Mouse (Mus musculus) kidney, postnatal 0 days (tissue): ENCODE results near the gene Nps. TPM values are rescaled to one million over a fixed set of nuclear protein-coding genes. Genes with fewer than 3 reads are reported as not detected.

ENCODE experiments used
- ATAC-seq: fragments of 200-750 bp; cut with Nextera tagmentation; replicated peaks from 2 replicates; pipeline ENCODE4 v1.8.0; 2017; ENCODE audit warnings: low read depth, moderate number of reproducible peaks, moderate TSS enrichment, moderate library complexity; ENCODE audit not compliant: low FRiP score
- DNase-seq: peaks from one replicate; pipeline ENCODE4 v3.0.0-alpha.2; 2016; ENCODE audit warnings: low spot score
- H3K27ac ChIP-seq: fragments of 300-500 bp; sonication (generic); 2 replicates; pipeline ENCODE4 v1.5.1; 2014; ENCODE audit warnings: mild to moderate bottlenecking
- H3K27me3 ChIP-seq: fragments of 300-500 bp; sonication (generic); 2 replicates; pipeline ENCODE4 v1.6.1; 2014; ENCODE audit warnings: low read length, mixed read lengths; ENCODE audit not compliant: insufficient read depth
- H3K36me3 ChIP-seq: fragments of 300-500 bp; sonication (generic); 2 replicates; pipeline ENCODE4 v1.6.1; 2014; ENCODE audit warnings: low read length, mixed read lengths; ENCODE audit not compliant: insufficient read depth
- H3K4me1 ChIP-seq: fragments of 300-500 bp; sonication (generic); replicated peaks from 2 replicates; pipeline ENCODE4 v1.6.1; 2014; ENCODE audit warnings: antibody characterized with exemption, low read length, mixed read lengths; ENCODE audit not compliant: insufficient read depth
- H3K4me2 ChIP-seq: fragments of 300-500 bp; sonication (generic); 2 replicates; pipeline ENCODE4 v1.6.1; 2014; ENCODE audit warnings: mild to moderate bottlenecking, low read length, moderate library complexity, mixed read lengths
- H3K4me3 ChIP-seq: fragments of 300-500 bp; sonication (generic); replicated peaks from 2 replicates; pipeline ENCODE4 v1.5.1; 2014; ENCODE audit warnings: low read depth, low read length
- H3K9ac ChIP-seq: fragments of 300-500 bp; sonication (generic); 2 replicates; pipeline ENCODE4 v1.6.1; 2014; ENCODE audit warnings: low read depth, low read length
- H3K9me3 ChIP-seq: fragments of 300-500 bp; sonication (generic); replicated peaks from 2 replicates; pipeline ENCODE4 v1.6.1; 2016; ENCODE audit warnings: low read length, inconsistent platforms, mixed read lengths
- CTCF ChIP-seq: IDR thresholded peaks from 2 replicates; pipeline ENCODE4 v1.5.1; 2016; ENCODE audit warnings: antibody characterized with exemption, low read depth, mild to moderate bottlenecking, moderate library complexity
- whole genome bisulfite sequencing: fragments of 180-500 bp; shearing (Covaris S2); extraction: QIAGEN DNeasy Blood & Tissue Kit; methylation state at CpG from one replicate; pipeline ENCODE4 v1.1.7; 2014; 5-methylcytosine and 5-hydroxymethylcytosine counted together
- polyA plus RNA-seq: library from polyadenylated mRNA; unstranded; fragments of >200 nt; fragmentation: Nextera tagmentation; extraction: Ambion mirVana; gene quantifications from 2 replicates; pipeline ENCODE4 v1.2.1, GENCODE M21; 2015

Gene Nps
- polyA plus RNA-seq, 1 experiment from 2014 or later = 0.18 TPM

- no peak for DNase-seq
- no peak for TF ChIP-seq CTCF
- Histone ChIP-seq H3K27me3 (no peaks in the 10 kb centered on the region), H3K4me2 (no peak overlapping the region), H3K4me1 (no peaks in the 10 kb centered on the region), H3K9ac (no peak overlapping the region), H3K36me3 (no peaks in the 10 kb centered on the region), H3K27ac (no peak overlapping the region), H3K9me3 (no peaks in the 10 kb centered on the region), H3K4me3 (no peak overlapping the region)
- 81% methylated on average over 2 of the region's 2 CpGs for WGBS
- no peak for ATAC-seq
Observed at GRCm38 (mm10) chr7:135253249-135253648, 5.3 kb upstream of the Nps start.

DNA sequence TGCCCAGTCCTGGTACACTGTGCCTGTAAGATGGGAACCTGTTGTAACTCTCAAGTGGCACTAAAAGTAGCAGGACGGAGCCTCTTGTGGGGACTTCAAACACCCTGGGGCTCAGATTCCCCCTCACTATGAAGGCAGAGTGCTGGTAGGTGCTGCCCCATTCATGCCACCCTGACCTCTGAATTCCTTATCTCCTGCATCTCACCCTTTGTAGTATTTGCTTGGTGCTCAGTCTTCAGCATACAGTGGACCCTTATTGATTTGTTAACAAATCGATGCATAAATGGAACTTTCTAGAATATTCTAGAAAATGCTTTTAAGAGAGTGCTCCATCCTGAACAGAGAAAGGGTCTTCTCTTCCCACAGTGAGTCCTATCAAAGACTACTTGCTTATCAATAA is 4.1 kb upstream of the Nps start:
- 85% methylated on average over 2 of the region's 2 CpGs for WGBS
- H3K4me3 ChIP-seq = no peak overlapping the region
- no peaks in the 10 kb centered on the region for H3K4me1 ChIP-seq
- H3K9ac ChIP-seq = no peak overlapping the region
- no peak for TF ChIP-seq CTCF
- ATAC-seq (no peak), DNase-seq (no peak)
- H3K27ac ChIP-seq = no peak overlapping the region
- no peaks in the 10 kb centered on the region for H3K9me3 ChIP-seq
- no peaks in the 10 kb centered on the region for H3K36me3 ChIP-seq
- no peak overlapping the region for H3K4me2 ChIP-seq
- no peaks in the 10 kb centered on the region for H3K27me3 ChIP-seq

DNA sequence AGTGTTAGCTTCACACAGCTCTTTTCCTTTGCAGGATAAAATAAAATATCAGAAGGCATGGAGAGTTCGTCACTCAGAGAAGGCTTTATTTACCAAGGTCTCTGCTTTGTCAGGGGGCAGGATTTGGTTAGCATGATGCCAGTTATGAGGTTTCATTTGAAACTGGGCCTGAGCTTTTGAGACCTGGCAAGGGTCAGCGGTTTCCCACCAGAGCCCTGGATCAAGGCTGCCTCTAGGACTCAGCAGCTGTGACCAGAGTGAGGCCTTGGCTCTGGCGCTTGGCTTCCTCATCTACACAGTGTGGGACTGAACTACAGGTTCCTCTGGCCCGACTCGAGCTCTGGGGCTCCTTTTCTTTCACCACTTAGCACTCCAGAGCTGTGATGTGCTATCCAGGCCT is 12.5 kb downstream of the Nps start:
- H3K36me3 ChIP-seq = no peaks in the 10 kb centered on the region
- no peak for DNase-seq
- no peak overlapping the region for H3K27ac ChIP-seq
- no peak overlapping the region for H3K9ac ChIP-seq
- no peak overlapping the region for H3K4me3 ChIP-seq
- no peaks in the 10 kb centered on the region for H3K4me1 ChIP-seq
- no peak for ATAC-seq
- no peak for TF ChIP-seq CTCF
- H3K27me3 ChIP-seq = no peaks in the 10 kb centered on the region
- no peak overlapping the region for H3K4me2 ChIP-seq
- H3K9me3 ChIP-seq = no peaks in the 10 kb centered on the region
- 87% methylated on average over 5 of the region's 5 CpGs for WGBS

GRCm38 (mm10) chr7:135283212-135283611 is 24.7 kb downstream of the Nps start:
- ATAC-seq (no peak), DNase-seq (no peak)
- Histone ChIP-seq H3K9me3 (no peaks in the 10 kb centered on the region), H3K4me1 (no peaks in the 10 kb centered on the region), H3K27ac (no peak overlapping the region), H3K36me3 (no peaks in the 10 kb centered on the region), H3K4me2 (no peak overlapping the region), H3K4me3 (no peak overlapping the region), H3K27me3 (no peaks in the 10 kb centered on the region), H3K9ac (no peak overlapping the region)
- TF ChIP-seq CTCF = no peak
- 95% methylated on average over 3 of the region's 3 CpGs for WGBS

- 95% methylated on average over 3 of the region's 3 CpGs for WGBS
- ATAC-seq = no peak
- H3K27ac ChIP-seq = no peak overlapping the region
- no peak for TF ChIP-seq CTCF
- no peaks in the 10 kb centered on the region for H3K27me3 ChIP-seq
- H3K9me3 ChIP-seq = no peaks in the 10 kb centered on the region
- no peaks in the 10 kb centered on the region for H3K4me1 ChIP-seq
- H3K4me3 ChIP-seq = no peak overlapping the region
- no peak overlapping the region for H3K9ac ChIP-seq
- no peak overlapping the region for H3K4me2 ChIP-seq
- no peaks in the 10 kb centered on the region for H3K36me3 ChIP-seq
- DNase-seq = no peak
Observed at GRCm38 (mm10) chr7:135289976-135290375, 31.5 kb downstream of the Nps start.

DNA sequence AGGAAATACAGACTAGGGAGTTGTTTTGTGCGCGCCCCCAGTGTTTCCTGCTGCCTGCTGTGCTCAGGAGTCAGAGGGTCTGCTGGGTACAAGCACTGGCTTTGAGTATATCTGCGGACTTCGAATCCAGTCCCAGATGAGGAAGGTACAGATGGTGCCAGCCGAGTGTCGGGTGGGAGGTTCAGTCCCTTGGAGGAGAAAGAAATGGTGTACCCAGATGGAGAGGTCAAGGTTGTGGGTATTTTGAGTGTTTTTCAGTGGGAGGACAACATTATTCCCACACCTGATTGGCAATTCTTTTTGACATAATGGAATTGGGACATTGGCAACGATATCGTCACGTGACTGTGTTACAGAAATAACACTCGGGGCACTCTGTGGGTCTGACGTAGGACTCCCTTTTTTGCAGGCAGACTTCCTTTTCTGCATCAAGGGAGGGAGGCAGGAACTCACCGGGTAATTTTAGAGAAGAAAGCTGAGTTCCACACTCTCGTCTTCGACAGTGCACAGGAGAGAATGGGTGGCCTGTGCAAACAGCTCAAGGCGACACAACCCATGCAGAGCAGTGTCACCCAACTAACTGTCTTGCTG is 33.2 kb downstream of the Nps start:
- Histone ChIP-seq H3K9me3 (no peaks in the 10 kb centered on the region), H3K27ac (no peak overlapping the region), H3K36me3 (no peaks in the 10 kb centered on the region), H3K27me3 (no peaks in the 10 kb centered on the region), H3K4me2 (no peak overlapping the region), H3K9ac (no peak overlapping the region), H3K4me3 (no peak overlapping the region), H3K4me1 (no peaks in the 10 kb centered on the region)
- ATAC-seq (no peak), DNase-seq (no peak)
- 73% methylated on average over 15 of the region's 15 CpGs for WGBS
- no peak for TF ChIP-seq CTCF

- Histone ChIP-seq H3K9ac (no peak overlapping the region), H3K9me3 (no peaks in the 10 kb centered on the region), H3K27ac (no peak overlapping the region), H3K27me3 (no peaks in the 10 kb centered on the region), H3K36me3 (no peaks in the 10 kb centered on the region), H3K4me1 (no peaks in the 10 kb centered on the region), H3K4me2 (no peak overlapping the region), H3K4me3 (no peak overlapping the region)
- 94% methylated on average over 3 of the region's 3 CpGs for WGBS
- ATAC-seq (no peak), DNase-seq (no peak)
- no peak for TF ChIP-seq CTCF
Observed at GRCm38 (mm10) chr7:135294498-135294897, 36.0 kb downstream of the Nps start.
